Mouse (Mus musculus) spleen, adult 2 months (tissue): ENCODE measurements around the gene Tns1.

Experiments
- CTCF ChIP-seq: fragments of 200-500 bp; IDR thresholded peaks from 2 replicates; pipeline ENCODE4 v1.5.1; 2011; ENCODE audit warnings: mild to moderate bottlenecking, inconsistent platforms; ENCODE audit not compliant: insufficient read depth, insufficient read length, insufficient replicate concordance; ENCODE audit errors: extremely low read depth
- POLR2A ChIP-seq: fragments of 200-500 bp; IDR thresholded peaks from 2 replicates; pipeline ENCODE4 v1.6.1; 2011; ENCODE audit warnings: low read depth, low read length, inconsistent platforms

DNA sequence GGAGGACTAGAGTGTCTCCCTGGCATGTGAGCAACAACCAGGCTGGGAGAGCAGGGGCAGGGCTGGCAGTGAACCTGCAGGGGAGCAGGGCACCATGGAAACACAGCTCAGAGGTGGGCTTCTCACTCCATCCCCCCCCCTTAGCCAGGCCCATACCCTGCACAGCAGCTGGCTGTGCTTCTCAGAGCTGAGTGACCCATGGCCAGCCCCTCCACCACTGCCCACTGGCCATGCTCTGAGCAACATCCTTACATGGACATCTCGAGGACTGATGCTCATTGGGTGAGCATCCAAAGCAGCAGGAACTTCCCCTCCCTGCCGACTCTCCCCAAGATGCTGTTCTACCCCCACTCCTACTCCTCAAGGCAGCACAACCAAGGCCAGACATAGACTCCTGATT lies 72.9 kb downstream of the Tns1 start:
- TF ChIP-seq CTCF = no peak
- TF ChIP-seq POLR2A = no peak
